Mouse (Mus musculus): ENCODE data around the gene Col6a6.
"Not testable (repeated sequence)": the region's sequence is repeated elsewhere in the genome, so short reads cannot be mapped to it uniquely, and the experiment has no call there.

Col6a6 gene

DNA sequence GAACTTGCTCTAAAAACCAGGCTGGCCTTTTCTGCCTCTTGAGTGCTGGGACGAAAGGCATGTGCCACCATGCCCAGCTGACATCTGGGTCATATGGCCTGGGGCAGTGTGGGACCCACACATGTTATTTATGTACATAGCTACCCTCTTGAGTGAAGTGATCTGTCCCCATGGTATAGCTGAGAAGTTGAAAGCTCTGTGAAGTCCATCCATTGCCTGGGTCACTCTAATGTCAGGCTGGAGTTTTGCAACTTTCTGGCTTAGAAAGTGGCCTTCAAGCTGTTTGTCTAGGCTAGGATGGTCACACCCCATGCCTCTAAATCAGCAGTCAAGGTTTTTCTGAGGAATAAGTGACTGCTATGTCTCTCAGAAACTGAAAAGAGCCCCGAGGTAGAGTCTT, 155.9 kb downstream of the Col6a6 start:
- no peak for DNase-seq (ENCODE audit: low read depth, low spot score)

GRCm38 (mm10) chr9:105670916-105671315, 157.0 kb downstream of the Col6a6 start:
- DNase-seq (ENCODE audit: low read depth, low spot score), result no peak

DNA sequence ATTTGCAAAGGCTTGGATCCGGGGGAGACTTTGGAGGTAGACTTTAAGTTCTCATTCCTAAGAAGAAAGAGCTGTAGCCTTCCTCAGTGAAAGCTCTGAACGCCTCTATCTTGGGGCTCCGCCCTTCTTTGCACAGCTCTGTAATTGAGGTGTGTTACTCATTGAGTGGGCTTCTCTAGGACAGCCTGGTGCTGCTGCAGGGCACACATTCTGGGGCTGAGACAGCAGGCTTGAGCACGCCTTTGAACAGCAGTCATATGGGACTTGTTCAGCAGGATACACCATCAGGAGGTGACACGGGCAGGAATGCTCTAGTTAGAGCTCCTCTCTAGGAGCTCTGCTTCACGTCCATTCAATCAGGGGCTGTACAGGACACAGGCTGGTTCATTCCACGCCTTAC, 162.7 kb downstream of the Col6a6 start:
- DNase-seq (ENCODE audit: low read depth, low spot score), result no peak

- DNase-seq (ENCODE audit: low read depth, low spot score), result no peak
Measured at GRCm38 (mm10) chr9:105659877-105660276, 168.1 kb downstream of the Col6a6 start.

GRCm38 (mm10) chr9:105658216-105658615, 169.7 kb downstream of the Col6a6 start:
- no peak for DNase-seq (ENCODE audit: low read depth, low spot score)

GRCm38 (mm10) chr9:105656189-105656588, 171.8 kb downstream of the Col6a6 start:
- DNase-seq (ENCODE audit: low read depth, low spot score), result no peak

DNA sequence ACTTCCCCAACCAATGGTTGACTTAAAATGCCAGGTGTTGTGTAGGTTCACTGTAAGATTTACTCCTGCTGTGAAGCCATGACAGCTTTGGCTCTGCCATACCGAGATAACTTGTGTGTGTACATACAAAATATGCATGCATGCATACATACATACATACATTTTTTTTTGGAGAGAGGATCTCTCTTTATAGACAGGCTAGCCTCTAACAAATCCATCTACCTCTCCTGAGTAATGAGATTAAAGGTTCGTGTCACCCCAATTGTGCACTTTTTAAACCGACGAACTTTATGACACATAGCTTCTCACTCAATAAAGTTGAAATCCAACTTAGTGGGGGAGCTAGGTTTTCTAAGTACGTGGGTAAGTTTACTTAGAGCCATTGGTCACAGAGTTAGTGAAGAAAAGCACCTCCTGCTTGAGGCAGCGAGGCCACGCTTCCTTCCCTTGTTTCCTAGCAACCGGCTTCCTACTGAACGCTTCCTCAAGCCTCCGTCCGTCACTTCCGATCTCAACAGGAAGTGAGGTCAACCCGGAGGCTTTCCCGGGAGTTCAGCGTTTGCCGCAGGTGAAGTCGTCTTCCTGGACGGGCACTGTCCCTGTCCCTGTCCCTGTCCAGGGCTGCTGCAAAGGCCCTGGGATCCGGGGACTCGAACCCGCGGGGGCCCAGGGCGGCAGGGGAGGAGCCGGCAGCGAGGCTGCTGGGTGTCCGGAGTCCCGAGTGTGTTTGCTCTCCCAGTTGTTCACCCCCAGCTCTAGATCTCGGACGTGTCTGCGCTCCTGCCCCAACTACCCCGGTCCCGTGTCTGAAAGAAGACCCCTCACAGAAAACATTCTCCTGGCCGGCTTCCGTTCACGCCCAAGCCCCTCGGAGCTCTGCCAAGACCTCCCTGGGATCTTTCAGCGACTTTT, 185.2 kb downstream of the Col6a6 start, which contains the start of gene Pik3r4:
Gene Pik3r4 (plus strand): TSS at position 519 of the 912 bp plus-strand sequence.
- peak; percentile 93 for DNase-seq (ENCODE audit: low read depth, low spot score)

- DNase-seq (ENCODE audit: low read depth, low spot score), result not testable (repeated sequence)
Measured at GRCm38 (mm10) chr9:105641377-105641776, 186.6 kb downstream of the Col6a6 start.

Measured in embryo, embryonic 11.5 days (tissue).